Mouse (Mus musculus) urinary bladder, postnatal 10 days (tissue): Measurements from ENCODE around the gene Bcl2l10.

Experiments used
- DNase-seq: peaks from one replicate; pipeline ENCODE4 v3.0.0; 2022; ENCODE audit warnings: low spot score

The Bcl2l10 gene

DNA sequence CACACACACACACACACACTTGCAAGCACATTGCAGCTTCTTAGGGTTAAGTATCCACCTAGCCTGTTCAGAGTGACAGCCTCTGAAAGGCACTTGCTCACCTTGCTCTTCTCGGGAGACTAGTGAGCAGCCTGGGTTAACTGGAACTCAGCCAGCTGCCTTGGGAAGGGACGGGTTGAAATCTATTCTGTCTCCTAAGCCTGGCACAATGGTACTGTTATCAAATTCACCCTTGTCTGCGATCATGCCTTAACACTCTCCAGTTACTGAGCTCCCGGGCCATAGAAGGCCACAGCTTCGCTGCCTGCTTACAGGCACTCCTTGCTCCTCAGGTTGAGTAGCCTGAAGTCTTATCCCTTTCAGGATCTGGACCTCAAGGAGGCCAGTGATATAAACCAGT is 53.1 kb downstream of the Bcl2l10 start:
- no peak for DNase-seq
